Mouse (Mus musculus): Measurements from ENCODE around the gene Ppm1l.

DNA sequence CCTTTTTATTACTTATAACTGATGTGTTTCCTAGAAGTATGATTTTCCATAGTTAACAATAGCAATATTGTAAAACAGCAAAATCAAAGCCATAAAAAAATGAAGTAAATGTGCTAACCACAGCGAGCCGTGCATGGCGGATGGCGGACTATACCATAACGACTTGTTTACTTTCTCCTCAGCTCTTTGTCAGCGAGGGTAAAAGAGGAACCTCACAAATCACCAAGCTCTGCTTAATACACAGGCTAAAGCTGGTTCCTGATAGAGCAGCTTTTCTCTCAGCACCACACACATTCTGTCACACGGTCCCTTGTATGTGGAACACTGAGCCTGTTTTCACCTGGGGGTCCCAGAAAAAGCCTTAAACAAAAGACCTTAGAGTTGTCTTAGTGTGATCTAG, 188.4 kb downstream of the Ppm1l start:
- TF ChIP-seq CTCF (conservative IDR thresholded peaks at IDR 0.05; ENCODE audit: low read length) (no peak), POU5F1 (IDR thresholded peaks at IDR 0.05; ENCODE audit: borderline replicate concordance, low read length) (no peak), NANOG (IDR thresholded peaks at IDR 0.05; ENCODE audit: borderline replicate concordance, low read length) (no peak)
